Mouse (Mus musculus): Measurements from ENCODE around the gene Lrwd1. TPM values are rescaled to one million over a fixed set of nuclear protein-coding genes. Genes with fewer than 3 reads are reported as not detected.

Gene Lrwd1
- 21.7 and 23.6 TPM in 2 replicates for polyA plus RNA-seq (2015; fragmentation: Nextera tagmentation; extraction: Ambion mirVana)

GRCm38 (mm10) chr5:136135571-136136291 lies at the start of gene Lrwd1, which contains the start of gene Alkbh4:
Lrwd1 (minus strand) TSS chr5:136136074.
Alkbh4 (plus strand) TSS chr5:136136146.
- WGBS, result under 1% methylated on average over 60 of the region's 60 CpGs
- Histone ChIP-seq H3K4me2 (ENCODE audit: low read depth, low read length) (peak within 1 kb of the TSS; percentile 78), H3K9me3 (replicated peaks; ENCODE audit: control insufficient read depth, low read length) (no peaks in the 10 kb centered on the region), H3K27me3 (ENCODE audit: control insufficient read depth, insufficient read depth, low read length) (no peaks in the 10 kb centered on the region), H3K36me3 (ENCODE audit: control insufficient read depth, insufficient read depth) (peaks cover 18% of the 10 kb centered on the region), H3K9ac (ENCODE audit: low read length) (peak within 1 kb of the TSS; percentile 91), H3K4me1 (ENCODE audit: control insufficient read depth, insufficient read depth, low read length) (peaks cover 10% of the 10 kb centered on the region), H3K4me3 (ENCODE audit: low read length) (peak within 1 kb of the TSS; percentile 68), H3K27ac (ENCODE audit: low read length) (peak within 1 kb of the TSS; percentile 62)
- peak; percentile 94 for ATAC-seq (replicated peaks; ENCODE audit: extremely low read depth, insufficient read depth, low FRiP score)

- H3K9ac ChIP-seq (ENCODE audit: low read length), result no peak overlapping the region
- WGBS, result 91% methylated on average over 7 of the region's 7 CpGs
- H3K4me3 ChIP-seq (ENCODE audit: low read length), result no peak overlapping the region
- ATAC-seq (replicated peaks; ENCODE audit: extremely low read depth, insufficient read depth, low FRiP score), result no peak
- H3K4me2 ChIP-seq (ENCODE audit: low read depth, low read length), result no peak overlapping the region
- no peak overlapping the region for H3K27ac ChIP-seq (ENCODE audit: low read length)
- peaks cover 30% of the 10 kb centered on the region for H3K36me3 ChIP-seq (ENCODE audit: control insufficient read depth, insufficient read depth)
- no peaks in the 10 kb centered on the region for H3K4me1 ChIP-seq (ENCODE audit: control insufficient read depth, insufficient read depth, low read length)
- H3K9me3 ChIP-seq (replicated peaks; ENCODE audit: control insufficient read depth, low read length), result no peaks in the 10 kb centered on the region
- no peaks in the 10 kb centered on the region for H3K27me3 ChIP-seq (ENCODE audit: control insufficient read depth, insufficient read depth, low read length)
Observed at GRCm38 (mm10) chr5:136183766-136184165, 47.9 kb upstream of the Lrwd1 start.

GRCm38 (mm10) chr5:136182830-136183229 lies 47.0 kb upstream of the Lrwd1 start:
- H3K27ac ChIP-seq (ENCODE audit: low read length), result no peak overlapping the region
- peaks cover 28% of the 10 kb centered on the region for H3K36me3 ChIP-seq (ENCODE audit: control insufficient read depth, insufficient read depth)
- H3K27me3 ChIP-seq (ENCODE audit: control insufficient read depth, insufficient read depth, low read length), result no peaks in the 10 kb centered on the region
- H3K4me1 ChIP-seq (ENCODE audit: control insufficient read depth, insufficient read depth, low read length), result no peaks in the 10 kb centered on the region
- H3K4me2 ChIP-seq (ENCODE audit: low read depth, low read length), result no peak overlapping the region
- WGBS, result 85% methylated on average over 4 of the region's 4 CpGs
- no peaks in the 10 kb centered on the region for H3K9me3 ChIP-seq (replicated peaks; ENCODE audit: control insufficient read depth, low read length)
- H3K9ac ChIP-seq (ENCODE audit: low read length), result no peak overlapping the region
- no peak overlapping the region for H3K4me3 ChIP-seq (ENCODE audit: low read length)
- ATAC-seq (replicated peaks; ENCODE audit: extremely low read depth, insufficient read depth, low FRiP score), result no peak

- Histone ChIP-seq H3K4me2 (ENCODE audit: low read depth, low read length) (no peak overlapping the region), H3K4me3 (ENCODE audit: low read length) (no peak overlapping the region), H3K9me3 (replicated peaks; ENCODE audit: control insufficient read depth, low read length) (no peaks in the 10 kb centered on the region), H3K36me3 (ENCODE audit: control insufficient read depth, insufficient read depth) (peaks cover 28% of the 10 kb centered on the region), H3K4me1 (ENCODE audit: control insufficient read depth, insufficient read depth, low read length) (no peaks in the 10 kb centered on the region), H3K27ac (ENCODE audit: low read length) (no peak overlapping the region), H3K9ac (ENCODE audit: low read length) (no peak overlapping the region), H3K27me3 (ENCODE audit: control insufficient read depth, insufficient read depth, low read length) (no peaks in the 10 kb centered on the region)
- WGBS, result 75% methylated on average over 6 of the region's 6 CpGs
- no peak for ATAC-seq (replicated peaks; ENCODE audit: extremely low read depth, insufficient read depth, low FRiP score)
Observed at GRCm38 (mm10) chr5:136182049-136182448, 46.2 kb upstream of the Lrwd1 start.

GRCm38 (mm10) chr5:136181197-136181596 lies 45.3 kb upstream of the Lrwd1 start:
- H3K9ac ChIP-seq (ENCODE audit: low read length), result no peak overlapping the region
- no peak overlapping the region for H3K4me2 ChIP-seq (ENCODE audit: low read depth, low read length)
- no peaks in the 10 kb centered on the region for H3K9me3 ChIP-seq (replicated peaks; ENCODE audit: control insufficient read depth, low read length)
- H3K4me3 ChIP-seq (ENCODE audit: low read length), result no peak overlapping the region
- no peak overlapping the region for H3K27ac ChIP-seq (ENCODE audit: low read length)
- no peaks in the 10 kb centered on the region for H3K27me3 ChIP-seq (ENCODE audit: control insufficient read depth, insufficient read depth, low read length)
- no peak for ATAC-seq (replicated peaks; ENCODE audit: extremely low read depth, insufficient read depth, low FRiP score)
- H3K36me3 ChIP-seq (ENCODE audit: control insufficient read depth, insufficient read depth), result peaks cover 28% of the 10 kb centered on the region
- 86% methylated on average over 6 of the region's 6 CpGs for WGBS
- H3K4me1 ChIP-seq (ENCODE audit: control insufficient read depth, insufficient read depth, low read length), result no peaks in the 10 kb centered on the region

- Histone ChIP-seq H3K9me3 (replicated peaks; ENCODE audit: control insufficient read depth, low read length) (0 out of 2 replicates have a peak, but pooled peaks cover 2% of the 10 kb centered on the region), H3K9ac (ENCODE audit: low read length) (no peak overlapping the region), H3K27me3 (ENCODE audit: control insufficient read depth, insufficient read depth, low read length) (no peaks in the 10 kb centered on the region), H3K4me3 (ENCODE audit: low read length) (no peak overlapping the region), H3K4me1 (ENCODE audit: control insufficient read depth, insufficient read depth, low read length) (no peaks in the 10 kb centered on the region), H3K27ac (ENCODE audit: low read length) (no peak overlapping the region), H3K4me2 (ENCODE audit: low read depth, low read length) (no peak overlapping the region), H3K36me3 (ENCODE audit: control insufficient read depth, insufficient read depth) (peaks cover 26% of the 10 kb centered on the region)
- no peak for ATAC-seq (replicated peaks; ENCODE audit: extremely low read depth, insufficient read depth, low FRiP score)
- WGBS, result 78% methylated on average over 5 of the region's 5 CpGs
Observed at GRCm38 (mm10) chr5:136179594-136179993, 43.7 kb upstream of the Lrwd1 start.

- Histone ChIP-seq H3K27ac (ENCODE audit: low read length) (peak overlapping the region; percentile 52), H3K9me3 (replicated peaks; ENCODE audit: control insufficient read depth, low read length) (0 out of 2 replicates have a peak, but pooled peaks cover 2% of the 10 kb centered on the region), H3K4me3 (ENCODE audit: low read length) (no peak overlapping the region), H3K36me3 (ENCODE audit: control insufficient read depth, insufficient read depth) (peaks cover 5% of the 10 kb centered on the region), H3K4me2 (ENCODE audit: low read depth, low read length) (no peak overlapping the region), H3K27me3 (ENCODE audit: control insufficient read depth, insufficient read depth, low read length) (no peaks in the 10 kb centered on the region), H3K9ac (ENCODE audit: low read length) (no peak overlapping the region), H3K4me1 (ENCODE audit: control insufficient read depth, insufficient read depth, low read length) (peaks cover 14% of the 10 kb centered on the region; the same call in 1 of the 2 replicates)
- whole genome bisulfite sequencing, result 37% methylated on average over 9 of the region's 9 CpGs
- ATAC-seq (replicated peaks; ENCODE audit: extremely low read depth, insufficient read depth, low FRiP score), result no peak
Observed at GRCm38 (mm10) chr5:136173606-136174463, 38.0 kb upstream of the Lrwd1 start.

- no peak overlapping the region for H3K9ac ChIP-seq (ENCODE audit: low read length)
- WGBS, result 63% methylated on average over 9 of the region's 9 CpGs
- no peak overlapping the region for H3K27ac ChIP-seq (ENCODE audit: low read length)
- H3K36me3 ChIP-seq (ENCODE audit: control insufficient read depth, insufficient read depth), result no peaks in the 10 kb centered on the region; the same call in 1 of the 2 replicates
- H3K4me1 ChIP-seq (ENCODE audit: control insufficient read depth, insufficient read depth, low read length), result peaks cover 14% of the 10 kb centered on the region; the same call in 1 of the 2 replicates
- H3K4me2 ChIP-seq (ENCODE audit: low read depth, low read length), result no peak overlapping the region
- H3K4me3 ChIP-seq (ENCODE audit: low read length), result no peak overlapping the region
- H3K9me3 ChIP-seq (replicated peaks; ENCODE audit: control insufficient read depth, low read length), result peaks cover 2% of the 10 kb centered on the region; the same call in 1 of the 2 replicates
- ATAC-seq (replicated peaks; ENCODE audit: extremely low read depth, insufficient read depth, low FRiP score), result no peak
- H3K27me3 ChIP-seq (ENCODE audit: control insufficient read depth, insufficient read depth, low read length), result no peaks in the 10 kb centered on the region
Observed at GRCm38 (mm10) chr5:136172939-136173338, 37.1 kb upstream of the Lrwd1 start.
